Mouse (Mus musculus) induced T-regulatory cell, adult 2 months (primary cell): ENCODE measurements around the gene Dync1h1.

Experiments
- DNase-seq: peaks from one replicate; pipeline ENCODE4 v3.0.0-alpha.2; 2012; ENCODE audit warnings: low read depth

Dync1h1 gene

GRCm38 (mm10) chr12:110601241-110602218 lies at the start of gene Dync1h1:
Gene Dync1h1, plus strand, starts transcription at chr12:110601452.
- DNase-seq = peak; percentile 95

GRCm38 (mm10) chr12:110552113-110552512 lies 49.1 kb upstream of the Dync1h1 start:
- DNase-seq = no peak

- DNase-seq = no peak
These were observed 47.9 kb upstream of the Dync1h1 start for GRCm38 (mm10) chr12:110553362-110553761.

GRCm38 (mm10) chr12:110555536-110556240 lies 45.6 kb upstream of the Dync1h1 start:
- DNase-seq = no peak

- no peak for DNase-seq
These were observed 44.2 kb upstream of the Dync1h1 start for GRCm38 (mm10) chr12:110556861-110557628.

GRCm38 (mm10) chr12:110558175-110558574 lies 43.1 kb upstream of the Dync1h1 start:
- no peak for DNase-seq

- DNase-seq = no peak
These were observed 37.9 kb upstream of the Dync1h1 start for GRCm38 (mm10) chr12:110563383-110563782.

- DNase-seq = no peak
These were observed 36.4 kb upstream of the Dync1h1 start for GRCm38 (mm10) chr12:110564848-110565247.

GRCm38 (mm10) chr12:110566366-110566765 lies 34.9 kb upstream of the Dync1h1 start:
- no peak for DNase-seq

GRCm38 (mm10) chr12:110571050-110571449 lies 30.2 kb upstream of the Dync1h1 start:
- DNase-seq = no peak

GRCm38 (mm10) chr12:110572351-110572750 lies 28.9 kb upstream of the Dync1h1 start:
- no peak for DNase-seq

GRCm38 (mm10) chr12:110573635-110574034 lies 27.6 kb upstream of the Dync1h1 start:
- no peak for DNase-seq

GRCm38 (mm10) chr12:110575926-110576325 lies 25.3 kb upstream of the Dync1h1 start:
- DNase-seq = no peak

- DNase-seq = no peak
These were observed 22.9 kb upstream of the Dync1h1 start for GRCm38 (mm10) chr12:110578333-110578732.

- DNase-seq = no peak
These were observed 12.6 kb upstream of the Dync1h1 start for GRCm38 (mm10) chr12:110588622-110589021.

- DNase-seq = no peak
These were observed 10.4 kb upstream of the Dync1h1 start for GRCm38 (mm10) chr12:110590804-110591259.

GRCm38 (mm10) chr12:110591260-110591883 lies 9.9 kb upstream of the Dync1h1 start:
- peak; percentile 100 for DNase-seq

- peak; percentile 88 for DNase-seq
These were observed 2.7 kb upstream of the Dync1h1 start for GRCm38 (mm10) chr12:110598527-110598926.

- DNase-seq = no peak
These were observed 1.5 kb upstream of the Dync1h1 start for GRCm38 (mm10) chr12:110599791-110600190.

GRCm38 (mm10) chr12:110600225-110600991 lies 844 bp upstream of the Dync1h1 start:
- no peak for DNase-seq

- no peak for DNase-seq
These were observed 4.9 kb downstream of the Dync1h1 start for GRCm38 (mm10) chr12:110606161-110606560.
